Mouse (Mus musculus) liver, postnatal 0 days (tissue): ENCODE results near the gene Ccser1. TPM values are rescaled to one million over a fixed set of nuclear protein-coding genes. Genes with fewer than 3 reads are reported as not detected.

Experiments used
- ATAC-seq: fragments of 200-750 bp; cut with Nextera tagmentation; 2 replicates; pipeline ENCODE4 v1.8.0; 2017; ENCODE audit warnings: mild to moderate bottlenecking, moderate library complexity
- DNase-seq: peaks from one replicate; pipeline ENCODE4 v3.0.0-alpha.2; 2016
- H3K27ac ChIP-seq: fragments of 300-500 bp; sonication (generic); 2 replicates; pipeline ENCODE4 v1.5.1; 2014; ENCODE audit warnings: antibody characterized with exemption, moderate library complexity, mild to moderate bottlenecking, low read depth
- H3K27me3 ChIP-seq: fragments of 300-500 bp; sonication (generic); 2 replicates; pipeline ENCODE4 v1.6.1; 2014; ENCODE audit warnings: low read length, control low read depth, mixed read lengths; ENCODE audit not compliant: insufficient read depth
- H3K36me3 ChIP-seq: fragments of 300-500 bp; sonication (generic); replicated peaks from 2 replicates; pipeline ENCODE4 v1.6.1; 2014; ENCODE audit warnings: mild to moderate bottlenecking, control low read depth, low read length, moderate library complexity, mixed read lengths; ENCODE audit not compliant: insufficient read depth
- H3K4me1 ChIP-seq: fragments of 300-500 bp; sonication (generic); 2 replicates; pipeline ENCODE4 v1.6.1; 2014; ENCODE audit warnings: antibody characterized with exemption, mild to moderate bottlenecking, control low read depth; ENCODE audit not compliant: insufficient read depth
- H3K4me2 ChIP-seq: fragments of 300-500 bp; sonication (generic); 2 replicates; pipeline ENCODE4 v1.6.1; 2014; ENCODE audit warnings: low read depth, mild to moderate bottlenecking, low read length, moderate library complexity, mixed read lengths
- H3K4me3 ChIP-seq: fragments of 300-500 bp; sonication (generic); 2 replicates; pipeline ENCODE4 v1.5.1; 2014; ENCODE audit warnings: low read depth, low read length
- H3K9ac ChIP-seq: fragments of 300-500 bp; sonication (generic); replicated peaks from 2 replicates; pipeline ENCODE4 v1.6.1; 2014; ENCODE audit warnings: mild to moderate bottlenecking, moderate library complexity
- H3K9me3 ChIP-seq: fragments of 300-500 bp; sonication (generic); 2 replicates; pipeline ENCODE4 v1.6.1; 2016; ENCODE audit warnings: mild to moderate bottlenecking, control low read depth, low read length, mixed read lengths
- CTCF ChIP-seq: sonication (generic); IDR thresholded peaks from 2 replicates; pipeline ENCODE4 v1.5.1; 2016; ENCODE audit warnings: antibody characterized with exemption, low read depth
- EP300 ChIP-seq: IDR thresholded peaks from 2 replicates; pipeline ENCODE4 v1.6.1; 2016; ENCODE audit warnings: antibody characterized with exemption, low read depth, mild to moderate bottlenecking
- WGBS: fragments of 180-500 bp; shearing (Covaris S2); extraction: QIAGEN DNeasy Blood & Tissue Kit; methylation state at CpG from one replicate; pipeline ENCODE4 v1.1.7; 2014; ENCODE audit not compliant: insufficient replicate concordance; 5-methylcytosine and 5-hydroxymethylcytosine counted together
- polyA plus RNA-seq: library from polyadenylated mRNA; unstranded; fragments of >200 nt; fragmentation: Nextera tagmentation; extraction: Ambion mirVana; gene quantifications from 2 replicates; pipeline ENCODE4 v1.2.1, GENCODE M21; 2015

Gene Ccser1
- polyA plus RNA-seq, 1 experiment from 2014 or later = 0.18 TPM

DNA sequence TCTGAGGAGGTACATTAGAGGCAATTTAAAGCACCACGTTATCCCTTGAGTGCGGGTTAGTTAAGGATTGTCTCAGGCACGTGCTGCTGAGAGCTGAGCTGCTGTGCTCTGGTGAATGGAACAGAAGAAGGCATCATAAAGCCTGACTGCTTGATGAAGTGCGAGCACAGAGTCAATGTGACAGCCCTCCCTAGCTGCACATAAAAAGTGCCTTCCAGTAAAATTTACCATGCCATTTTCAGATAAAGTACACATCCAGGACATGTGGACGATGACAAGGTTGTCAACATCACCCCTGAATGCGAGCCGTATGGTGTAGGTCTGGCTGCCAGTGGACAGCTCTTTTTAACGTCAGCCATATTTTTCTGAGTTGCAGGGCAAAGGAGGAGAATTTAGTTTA lies 35.6 kb downstream of the Ccser1 start:
- H3K27ac ChIP-seq = no peak overlapping the region
- no peaks in the 10 kb centered on the region for H3K27me3 ChIP-seq
- no peak for DNase-seq
- H3K4me3 ChIP-seq = no peak overlapping the region
- no peak for ATAC-seq
- H3K4me2 ChIP-seq = no peak overlapping the region
- H3K9me3 ChIP-seq = no peaks in the 10 kb centered on the region
- H3K4me1 ChIP-seq = no peaks in the 10 kb centered on the region
- no peaks in the 10 kb centered on the region for H3K36me3 ChIP-seq
- H3K9ac ChIP-seq = no peak overlapping the region
- TF ChIP-seq CTCF (no peak), EP300 (no peak)
- WGBS = 73% methylated on average over 8 of the region's 8 CpGs

DNA sequence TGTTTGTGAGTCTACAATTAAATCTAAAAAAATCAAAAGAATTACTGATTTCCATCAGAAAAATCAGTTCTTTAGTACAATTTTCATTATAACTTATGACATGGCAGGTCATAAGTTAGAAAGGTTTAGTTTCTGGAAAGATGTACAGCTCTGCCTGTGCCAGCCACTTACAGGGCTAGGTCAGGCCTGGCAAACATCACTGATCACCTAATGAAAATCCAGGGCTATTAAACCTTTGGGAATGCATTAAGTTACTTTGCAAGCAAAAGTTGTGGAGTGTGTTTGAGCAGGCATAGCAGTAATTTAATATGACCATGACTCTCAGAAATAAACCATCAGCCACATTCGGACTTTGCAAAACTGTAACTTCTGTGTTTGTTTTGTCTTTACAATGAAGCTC lies 36.4 kb downstream of the Ccser1 start:
- Histone ChIP-seq H3K4me1 (no peaks in the 10 kb centered on the region), H3K36me3 (no peaks in the 10 kb centered on the region), H3K9me3 (no peaks in the 10 kb centered on the region), H3K4me3 (no peak overlapping the region), H3K27me3 (no peaks in the 10 kb centered on the region), H3K27ac (no peak overlapping the region), H3K9ac (no peak overlapping the region), H3K4me2 (no peak overlapping the region)
- no peak for ATAC-seq
- DNase-seq = no peak
- 74% methylated on average over 1 of the region's 1 CpGs for WGBS
- TF ChIP-seq EP300 = no peak
- TF ChIP-seq CTCF = no peak

DNA sequence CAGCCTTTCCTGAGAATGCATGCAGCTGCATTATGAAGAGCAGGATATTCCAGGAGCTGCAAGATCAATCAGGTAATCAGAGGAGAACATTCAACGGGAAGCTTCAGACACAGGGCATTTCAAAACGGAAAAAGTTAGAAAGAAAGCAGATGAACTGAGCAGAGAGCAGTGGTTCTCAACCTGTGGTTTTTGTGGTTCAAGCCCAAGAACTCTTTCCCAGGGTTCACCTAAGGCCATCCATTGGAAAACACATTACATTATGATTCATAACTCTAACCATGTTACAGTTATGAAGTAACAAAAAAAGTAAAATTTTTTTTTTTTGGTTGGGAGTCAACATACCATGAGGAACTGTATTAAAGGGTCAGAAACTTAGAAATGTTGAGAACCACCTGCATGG lies 37.6 kb downstream of the Ccser1 start:
- H3K9ac ChIP-seq = no peak overlapping the region
- no peaks in the 10 kb centered on the region for H3K36me3 ChIP-seq
- no peak overlapping the region for H3K27ac ChIP-seq
- WGBS = 41% methylated on average over 2 of the region's 2 CpGs
- no peak overlapping the region for H3K4me3 ChIP-seq
- H3K4me2 ChIP-seq = no peak overlapping the region
- no peaks in the 10 kb centered on the region for H3K4me1 ChIP-seq
- H3K9me3 ChIP-seq = no peaks in the 10 kb centered on the region
- H3K27me3 ChIP-seq = no peaks in the 10 kb centered on the region
- TF ChIP-seq EP300 (no peak), CTCF (no peak)
- ATAC-seq (no peak), DNase-seq (no peak)

DNA sequence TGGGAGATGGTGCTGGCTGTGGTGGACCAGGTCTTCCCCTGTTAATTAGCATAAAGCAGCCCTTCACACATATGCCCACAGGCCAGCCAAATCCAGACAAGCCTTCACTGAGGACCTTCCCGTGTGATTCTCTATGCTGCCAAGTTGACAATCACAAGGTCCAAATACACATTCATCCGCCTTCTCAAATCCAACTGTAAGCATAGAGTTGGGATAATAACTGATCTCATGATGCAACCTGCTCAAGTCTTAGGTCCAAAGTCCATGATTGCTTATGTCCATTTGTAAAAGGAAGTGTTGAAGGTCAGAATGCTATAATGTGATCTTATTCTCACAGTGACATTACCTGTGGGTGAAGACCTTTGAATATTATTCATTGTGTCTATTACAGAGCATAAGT lies 43.4 kb downstream of the Ccser1 start:
- TF ChIP-seq EP300 (no peak), CTCF (no peak)
- Histone ChIP-seq H3K27me3 (no peaks in the 10 kb centered on the region), H3K9ac (no peak overlapping the region), H3K36me3 (no peaks in the 10 kb centered on the region), H3K27ac (no peak overlapping the region), H3K4me3 (no peak overlapping the region), H3K9me3 (no peaks in the 10 kb centered on the region), H3K4me2 (no peak overlapping the region), H3K4me1 (no peaks in the 10 kb centered on the region)
- no peak for ATAC-seq
- WGBS = 68% methylated on average over 2 of the region's 2 CpGs
- DNase-seq = no peak

DNA sequence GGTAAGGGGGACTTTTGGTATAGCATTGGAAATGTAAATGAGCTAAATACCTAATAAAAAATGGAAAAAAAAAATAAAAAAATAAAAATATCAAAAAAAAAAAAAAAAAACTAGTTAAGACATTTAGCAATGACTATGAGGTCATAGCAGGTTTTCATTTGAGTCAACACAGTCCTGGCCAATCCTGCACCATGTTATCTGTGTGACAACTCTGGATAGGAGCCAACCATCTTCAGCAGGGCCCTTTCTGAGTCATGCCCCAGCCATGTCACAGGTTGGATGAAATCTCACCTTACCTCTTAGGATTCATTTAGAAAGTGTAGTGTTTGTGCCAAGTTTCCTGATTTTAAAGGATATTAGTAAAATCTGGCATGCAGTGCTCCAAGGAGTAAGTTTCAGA lies 45.2 kb downstream of the Ccser1 start:
- Histone ChIP-seq H3K4me2 (no peak overlapping the region), H3K4me1 (no peaks in the 10 kb centered on the region), H3K9me3 (no peaks in the 10 kb centered on the region), H3K27me3 (no peaks in the 10 kb centered on the region), H3K9ac (no peak overlapping the region), H3K27ac (no peak overlapping the region), H3K36me3 (no peaks in the 10 kb centered on the region), H3K4me3 (no peak overlapping the region)
- TF ChIP-seq CTCF = no peak
- no peak for TF ChIP-seq EP300
- DNase-seq (no peak), ATAC-seq (no peak)

DNA sequence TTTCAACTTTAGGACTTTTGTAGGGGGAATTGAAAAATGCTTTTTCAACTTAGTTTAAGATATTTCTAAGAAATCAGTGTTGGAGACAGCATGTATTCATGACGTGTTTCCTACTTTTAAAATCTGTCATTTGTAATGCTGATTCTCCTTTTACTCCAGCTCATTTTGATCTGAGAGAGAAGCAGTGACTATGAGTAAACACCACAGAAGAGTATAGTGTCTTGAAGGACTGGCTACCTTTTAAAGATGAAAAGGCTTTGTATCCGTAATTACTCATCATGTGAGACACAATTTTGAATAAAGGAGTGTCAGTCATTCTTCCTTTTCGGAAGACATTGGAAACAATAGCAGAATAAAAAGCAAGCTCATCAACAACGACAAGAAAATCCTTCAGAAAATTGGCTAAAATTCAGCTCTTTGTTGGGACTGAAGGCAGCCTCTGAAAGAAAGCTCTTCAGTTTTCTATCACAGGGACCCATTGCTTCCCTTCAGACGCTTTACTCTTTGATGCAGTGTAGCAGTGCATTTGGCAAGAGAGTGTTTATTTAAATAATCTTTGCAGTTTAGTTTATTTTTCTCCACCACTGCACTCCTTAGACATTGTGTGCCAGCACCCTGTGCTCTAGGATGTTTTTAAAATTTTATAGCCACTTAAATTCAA lies 50.1 kb downstream of the Ccser1 start:
- no peaks in the 10 kb centered on the region for H3K4me1 ChIP-seq
- H3K27ac ChIP-seq = no peak overlapping the region
- TF ChIP-seq EP300 (no peak), CTCF (no peak)
- no peak overlapping the region for H3K4me2 ChIP-seq
- no peaks in the 10 kb centered on the region for H3K36me3 ChIP-seq
- no peak overlapping the region for H3K4me3 ChIP-seq
- DNase-seq = no peak
- H3K27me3 ChIP-seq = no peaks in the 10 kb centered on the region
- 65% methylated on average over 5 of the region's 5 CpGs for whole genome bisulfite sequencing
- no peaks in the 10 kb centered on the region for H3K9me3 ChIP-seq
- ATAC-seq = no peak
- no peak overlapping the region for H3K9ac ChIP-seq

DNA sequence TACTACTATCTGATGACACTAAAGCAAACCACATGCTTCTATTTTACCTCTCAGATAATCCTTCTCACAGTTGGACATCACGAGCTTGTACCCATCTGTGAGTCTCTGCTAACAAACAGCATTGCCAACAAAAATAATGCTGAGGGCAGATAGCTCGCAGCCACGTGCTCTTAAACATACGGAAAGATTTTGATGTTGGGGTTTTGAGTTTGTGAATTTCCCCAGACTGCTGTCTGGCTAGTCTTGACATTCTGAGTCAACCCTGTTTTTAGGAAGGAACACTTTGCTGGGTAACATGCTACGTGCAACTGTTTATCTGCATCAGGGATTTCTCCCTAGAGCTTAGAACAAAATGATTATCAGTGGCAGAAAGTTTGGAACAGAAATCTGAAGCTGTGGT lies 52.9 kb downstream of the Ccser1 start:
- no peak overlapping the region for H3K9ac ChIP-seq
- H3K9me3 ChIP-seq = no peaks in the 10 kb centered on the region
- no peaks in the 10 kb centered on the region for H3K4me1 ChIP-seq
- H3K4me2 ChIP-seq = no peak overlapping the region
- H3K27ac ChIP-seq = no peak overlapping the region
- H3K36me3 ChIP-seq = no peaks in the 10 kb centered on the region
- no peaks in the 10 kb centered on the region for H3K27me3 ChIP-seq
- DNase-seq (no peak), ATAC-seq (no peak)
- no peak overlapping the region for H3K4me3 ChIP-seq
- 61% methylated on average over 5 of the region's 5 CpGs for WGBS
- TF ChIP-seq CTCF (no peak), EP300 (no peak)
